Mouse (Mus musculus): ENCODE data around the gene Chd5.

Gene Chd5

GRCm38 (mm10) chr4:152355672-152356071 lies 17.2 kb downstream of the Chd5 start:
- no peak for DNase-seq (ENCODE audit: low spot score)

- no peak for DNase-seq (ENCODE audit: low spot score)
These were observed 21.2 kb downstream of the Chd5 start for GRCm38 (mm10) chr4:152359700-152360099.

DNA sequence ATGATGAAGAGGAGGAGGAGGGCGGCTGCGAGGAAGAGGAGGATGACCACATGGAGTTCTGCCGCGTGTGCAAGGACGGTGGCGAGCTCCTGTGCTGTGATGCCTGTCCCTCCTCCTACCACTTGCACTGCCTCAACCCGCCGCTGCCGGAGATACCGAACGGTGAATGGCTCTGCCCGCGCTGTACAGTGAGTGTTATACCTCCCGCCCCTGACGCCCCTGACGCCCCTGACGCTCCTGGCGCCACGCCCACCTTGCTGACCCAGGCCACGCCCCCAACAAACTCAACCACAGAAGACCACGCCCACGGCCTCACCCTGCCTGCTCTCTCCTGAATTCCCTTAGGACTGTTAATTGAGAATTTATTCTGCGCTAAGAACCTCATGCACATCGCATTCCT lies 22.4 kb downstream of the Chd5 start:
- DNase-seq (ENCODE audit: low spot score): no peak

- no peak for DNase-seq (ENCODE audit: low spot score)
These were observed 23.7 kb downstream of the Chd5 start for GRCm38 (mm10) chr4:152362180-152362579.

GRCm38 (mm10) chr4:152365228-152365627 lies 26.8 kb downstream of the Chd5 start:
- no peak for DNase-seq (ENCODE audit: low spot score)

DNA sequence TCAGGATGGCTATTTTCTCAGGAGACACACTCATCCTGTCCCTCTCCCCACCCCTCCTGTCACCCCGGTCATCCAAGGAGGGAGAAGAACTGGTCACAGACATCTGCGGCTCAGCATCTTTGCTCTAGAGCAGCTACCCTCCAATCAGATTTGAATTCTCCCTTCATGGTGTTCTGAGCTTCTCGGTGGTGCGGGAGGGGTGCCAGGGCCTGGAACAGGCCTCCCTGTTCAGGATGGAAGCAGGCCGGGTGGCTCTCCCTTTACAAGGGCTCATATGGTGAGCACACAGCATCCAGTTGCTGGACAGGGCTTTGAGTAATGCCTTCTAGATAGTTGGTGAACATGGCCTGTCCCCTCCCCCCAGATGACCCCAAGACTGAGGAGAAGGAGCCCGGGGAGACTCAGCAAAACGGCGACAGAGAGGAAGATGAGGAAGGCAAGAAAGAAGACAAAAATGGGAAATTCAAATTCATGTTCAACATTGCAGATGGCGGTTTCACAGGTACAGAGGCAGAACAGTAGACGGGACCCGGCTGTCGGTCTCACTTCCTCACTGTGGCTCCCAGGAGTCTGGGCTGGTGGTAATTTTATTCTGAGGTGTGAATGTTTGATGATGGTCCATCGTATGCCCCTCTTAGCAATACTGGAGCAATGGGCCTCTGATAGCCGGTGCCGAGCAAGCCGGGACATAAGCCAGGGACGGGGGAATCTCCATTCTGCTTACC lies 44.2 kb downstream of the Chd5 start:
- no peak for DNase-seq (ENCODE audit: low spot score)

DNA sequence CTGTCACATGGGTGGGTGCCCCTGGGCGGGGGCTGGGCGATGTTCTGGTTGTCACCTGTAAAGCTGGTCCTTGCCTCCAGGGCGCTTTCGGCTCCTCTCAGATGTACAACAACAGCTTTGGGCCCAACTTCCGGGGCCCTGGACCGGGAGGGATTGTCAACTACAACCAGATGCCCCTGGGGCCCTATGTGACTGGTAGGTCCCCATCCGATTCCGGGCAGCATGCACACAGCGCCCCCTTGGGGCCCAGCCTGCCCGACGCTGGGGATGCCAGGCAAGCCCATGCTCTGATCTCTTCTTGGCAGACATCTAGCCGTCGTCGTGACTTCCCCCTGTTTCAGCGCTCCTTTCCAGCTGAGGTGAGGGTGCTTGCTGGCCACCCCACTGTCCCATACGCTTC lies 47.2 kb downstream of the Chd5 start:
- DNase-seq (ENCODE audit: low spot score): no peak

GRCm38 (mm10) chr4:152392192-152392591 lies 53.7 kb downstream of the Chd5 start:
- DNase-seq (ENCODE audit: low spot score): no peak

- DNase-seq (ENCODE audit: low spot score): no peak
These were observed 54.2 kb downstream of the Chd5 start for GRCm38 (mm10) chr4:152392627-152393026.

DNA sequence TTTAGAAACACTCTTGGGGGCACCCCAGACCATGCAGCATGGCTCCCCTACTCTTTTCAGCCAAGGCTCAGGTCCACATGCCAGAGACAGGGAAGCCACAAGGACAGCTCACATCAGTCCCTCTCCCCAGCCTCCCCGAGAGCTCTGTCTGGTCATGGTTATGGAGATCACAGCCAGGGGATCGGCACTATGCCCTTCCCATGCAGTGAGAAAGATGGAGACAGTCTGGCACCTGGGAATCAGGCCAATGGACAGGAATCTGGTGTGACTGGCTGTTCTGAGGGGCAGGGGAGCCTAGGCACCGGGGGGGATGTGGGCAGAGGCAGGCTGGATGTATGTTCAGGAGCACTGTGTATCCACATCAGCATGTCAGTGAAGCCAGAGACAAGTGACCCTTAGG lies 60.5 kb downstream of the Chd5 start:
- no peak for DNase-seq (ENCODE audit: low spot score)

DNA sequence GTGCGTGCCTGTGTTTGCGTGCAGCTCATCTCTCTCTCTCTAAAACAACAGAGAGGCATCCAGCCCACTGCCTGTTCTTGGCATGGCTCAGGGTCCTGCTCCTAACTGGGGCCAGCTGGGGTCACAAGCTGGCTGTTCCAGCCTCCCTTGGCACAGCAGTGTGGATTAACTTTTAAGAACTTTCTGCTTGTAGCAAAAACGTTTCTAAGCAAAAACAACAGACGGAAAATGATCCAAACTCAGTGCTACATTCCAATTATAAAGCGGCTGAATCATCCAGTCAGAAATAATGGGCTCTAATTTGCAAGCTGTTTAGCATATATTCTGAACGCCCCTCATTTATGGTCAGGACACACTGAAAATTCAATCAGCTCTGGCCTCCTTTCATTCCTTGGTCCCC lies 66.7 kb downstream of the Chd5 start:
- DNase-seq (ENCODE audit: low spot score): no peak

GRCm38 (mm10) chr4:152405671-152406201 lies 67.3 kb downstream of the Chd5 start:
- no peak for DNase-seq (ENCODE audit: low spot score)

- DNase-seq (ENCODE audit: low spot score): no peak
These were observed 68.1 kb downstream of the Chd5 start for GRCm38 (mm10) chr4:152406531-152406930.

DNA sequence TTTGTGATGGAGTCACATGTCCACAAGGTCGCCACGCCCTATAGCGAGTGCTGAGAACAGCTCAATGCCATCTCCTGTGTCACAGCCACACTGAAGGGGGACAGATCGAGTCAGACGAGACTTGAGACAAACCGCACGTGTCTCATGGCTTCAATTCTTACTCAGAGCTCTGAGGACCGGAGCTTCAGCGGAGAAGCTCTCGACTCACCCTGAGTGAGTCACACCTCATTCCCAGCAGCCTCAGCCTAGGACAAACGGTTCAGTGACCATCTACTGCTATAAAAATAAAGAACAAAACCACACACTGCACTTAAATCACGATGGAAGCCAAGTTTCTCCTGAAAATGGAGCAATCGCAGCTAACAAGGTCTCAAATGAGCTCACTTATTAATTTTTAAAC lies 72.5 kb downstream of the Chd5 start:
- DNase-seq (ENCODE audit: low spot score): no peak

GRCm38 (mm10) chr4:152412524-152413080 lies 74.2 kb downstream of the Chd5 start:
- no peak for DNase-seq (ENCODE audit: low spot score)

DNA sequence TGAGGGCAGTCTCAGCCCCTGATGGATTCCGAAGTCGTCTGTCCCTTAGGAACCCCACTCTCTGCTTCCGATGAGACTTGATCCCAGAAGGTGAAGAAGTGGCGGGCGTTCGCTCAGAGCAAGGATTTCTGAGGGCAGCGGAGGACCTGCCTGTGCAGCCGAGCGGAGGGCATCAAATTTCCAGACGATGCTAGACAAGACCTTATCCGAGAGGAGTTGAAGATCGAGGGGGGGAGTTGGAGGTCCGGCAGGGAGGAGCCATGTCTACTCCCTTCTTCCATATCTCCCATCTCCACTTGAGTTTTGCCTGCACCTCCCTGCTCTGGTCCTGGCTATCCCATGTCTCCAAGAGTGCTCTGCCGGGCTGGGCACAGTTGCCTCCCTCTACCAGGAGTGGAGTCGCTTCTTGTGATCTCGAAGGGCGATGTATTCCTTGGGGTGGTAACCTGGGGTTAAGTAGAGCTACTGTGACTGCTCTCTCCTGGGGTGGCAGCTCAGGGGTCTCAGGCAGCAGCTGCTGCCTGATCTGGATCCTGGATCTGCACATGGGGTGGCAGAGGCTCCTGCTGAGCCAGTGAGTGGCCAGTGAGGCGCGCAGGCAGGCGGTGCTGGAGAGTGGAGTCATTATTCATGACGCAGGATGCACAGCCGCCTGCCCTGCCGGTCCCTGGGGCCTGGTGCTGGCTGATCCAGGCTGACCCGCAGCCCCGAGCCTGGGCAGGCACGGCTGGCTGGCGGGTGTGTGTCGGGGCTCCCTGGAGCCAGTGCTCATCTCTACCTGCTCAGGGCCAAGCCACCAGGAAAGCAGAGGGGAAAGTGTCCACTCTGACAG lies 80.0 kb downstream of the Chd5 start:
- no peak for DNase-seq (ENCODE audit: low spot score)

- DNase-seq (ENCODE audit: low spot score): no peak
These were observed 85.1 kb downstream of the Chd5 start for GRCm38 (mm10) chr4:152423576-152423975.

DNA sequence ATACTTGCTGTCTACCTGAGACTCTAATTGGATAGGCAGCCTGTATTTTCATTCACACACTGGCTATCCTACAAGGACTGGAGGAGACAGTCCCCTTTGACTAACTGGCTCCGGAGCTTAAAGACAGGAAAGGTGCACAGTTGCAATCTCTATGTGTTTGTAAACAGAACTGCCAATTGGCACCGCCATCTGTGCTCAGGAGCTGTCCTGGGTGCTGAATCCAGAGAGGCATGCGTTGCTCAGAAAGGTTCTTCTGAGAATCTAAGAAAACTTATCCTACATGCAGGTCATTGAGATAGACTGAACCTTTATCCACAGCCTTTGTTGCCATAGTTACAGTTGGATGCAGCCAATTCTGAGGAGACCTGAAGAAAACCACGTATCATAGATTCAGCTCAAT lies 85.9 kb downstream of the Chd5 start:
- DNase-seq (ENCODE audit: low spot score): no peak

DNA sequence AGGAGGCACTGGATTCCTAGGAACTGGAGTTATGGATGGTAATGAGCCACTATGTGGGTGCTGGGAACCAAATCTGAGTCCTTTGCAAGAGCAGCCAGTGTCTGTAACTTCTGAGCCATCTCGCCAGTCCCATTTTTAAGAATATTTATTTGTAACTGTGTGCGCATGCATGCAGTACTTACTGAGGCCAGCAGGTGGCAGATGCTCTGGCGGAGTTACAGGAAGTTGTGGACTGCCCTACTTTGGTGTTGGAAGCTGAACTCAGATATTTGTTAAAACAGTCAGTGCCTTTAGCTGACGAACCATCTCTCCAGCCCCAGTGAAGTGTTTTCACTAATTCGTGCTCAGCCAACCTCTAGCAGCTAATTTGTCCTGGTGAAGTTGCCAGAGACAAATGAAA lies 86.5 kb downstream of the Chd5 start:
- DNase-seq (ENCODE audit: low spot score): no peak

DNA sequence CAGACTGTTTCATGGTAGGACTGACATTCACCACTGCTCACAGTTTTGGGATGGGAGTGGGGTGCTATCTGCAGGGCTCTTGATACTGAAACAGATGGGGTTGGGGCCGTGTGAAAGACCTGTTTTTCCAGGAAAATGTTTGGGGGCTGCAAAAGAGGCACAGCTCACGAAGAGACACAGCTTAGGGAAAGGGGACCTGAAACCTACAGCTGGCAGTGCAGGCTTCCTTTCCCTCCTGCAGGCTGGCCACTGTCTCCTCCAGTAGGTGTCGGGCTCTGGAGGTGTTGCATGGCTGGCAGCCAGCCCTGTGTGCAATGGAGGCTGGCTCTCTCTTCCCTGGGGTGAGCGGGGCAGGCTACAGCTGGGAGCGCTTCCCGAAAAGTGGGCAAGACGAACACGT lies 89.8 kb downstream of the Chd5 start:
- no peak for DNase-seq (ENCODE audit: low spot score)

DNA sequence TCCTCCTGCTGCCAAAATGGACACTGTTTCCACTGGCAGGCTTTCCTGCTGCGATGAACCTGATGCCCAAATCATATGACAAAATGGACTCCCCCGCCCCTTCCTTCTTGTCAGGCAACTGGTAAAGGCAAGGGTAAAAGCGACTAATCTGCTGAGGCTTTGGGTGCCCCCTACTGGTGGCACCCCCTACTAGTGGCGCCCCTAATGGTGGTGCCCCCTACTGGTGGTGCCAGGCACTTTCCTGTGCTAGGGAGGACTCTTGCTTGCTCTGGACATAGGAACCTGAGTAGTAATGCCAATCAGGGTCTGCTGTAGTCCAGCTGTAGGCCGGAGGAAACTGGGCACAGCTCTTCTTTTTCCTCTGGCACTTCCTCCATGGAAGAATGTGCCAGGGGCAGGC lies 93.9 kb downstream of the Chd5 start:
- DNase-seq (ENCODE audit: low spot score): no peak

- peak; percentile 79 for DNase-seq (ENCODE audit: low spot score)
These were observed 96.4 kb downstream of the Chd5 start for GRCm38 (mm10) chr4:152434836-152435235.

- DNase-seq (ENCODE audit: low spot score): no peak
These were observed 96.8 kb downstream of the Chd5 start for GRCm38 (mm10) chr4:152435255-152435654.

Measured in left cerebral cortex, adult 11 months (tissue).